Mouse (Mus musculus) intestine, embryonic 14.5 days (tissue): Measurements from ENCODE around the gene Vangl1. TPM values are rescaled to one million over a fixed set of nuclear protein-coding genes. Genes with fewer than 3 reads are reported as not detected.
"Not testable (repeated sequence)": the region's sequence is repeated elsewhere in the genome, so short reads cannot be mapped to it uniquely, and the experiment has no call there.

Experiments
- ATAC-seq: fragments of 200-750 bp; cut with Nextera tagmentation; replicated peaks from 2 replicates; pipeline ENCODE4 v1.8.0; 2017; ENCODE audit warnings: low read depth, moderate number of reproducible peaks, moderate TSS enrichment, moderate library complexity; ENCODE audit not compliant: low FRiP score, low TSS enrichment
- DNase-seq: peaks from one replicate; pipeline ENCODE4 v3.0.0-alpha.2; 2018; ENCODE audit warnings: low spot score
- H3K27ac ChIP-seq: fragments of 300-500 bp; sonication (generic); 2 replicates; pipeline ENCODE4 v1.5.1; 2014; ENCODE audit warnings: low read depth, mild to moderate bottlenecking, control low read depth
- H3K27me3 ChIP-seq: fragments of 300-500 bp; sonication (generic); replicated peaks from 2 replicates; pipeline ENCODE4 v1.6.1; 2014; ENCODE audit warnings: low read length, control low read depth; ENCODE audit not compliant: control insufficient read depth, insufficient read depth
- H3K36me3 ChIP-seq: fragments of 300-500 bp; sonication (generic); 2 replicates; pipeline ENCODE4 v1.6.1; 2014; ENCODE audit warnings: low read length, control low read depth; ENCODE audit not compliant: control insufficient read depth, insufficient read depth
- H3K4me1 ChIP-seq: fragments of 300-500 bp; sonication (generic); replicated peaks from 2 replicates; pipeline ENCODE4 v1.6.1; 2014; ENCODE audit warnings: low read length, control low read depth, mixed read lengths; ENCODE audit not compliant: control insufficient read depth, insufficient read depth
- H3K4me2 ChIP-seq: fragments of 300-500 bp; sonication (generic); 2 replicates; pipeline ENCODE4 v1.6.1; 2014; ENCODE audit warnings: low read length
- H3K4me3 ChIP-seq: fragments of 300-500 bp; sonication (generic); 2 replicates; pipeline ENCODE4 v1.5.1; 2014; ENCODE audit warnings: low read depth, low read length, control low read depth, mixed read lengths
- H3K9ac ChIP-seq: fragments of 300-500 bp; sonication (generic); 2 replicates; pipeline ENCODE4 v1.6.1; 2014; ENCODE audit warnings: mild to moderate bottlenecking, low read length
- H3K9me3 ChIP-seq: fragments of 300-500 bp; sonication (generic); 2 replicates; pipeline ENCODE4 v1.6.1; 2016; ENCODE audit warnings: low read length, control low read depth; ENCODE audit not compliant: control insufficient read depth
- WGBS: fragments of 180-500 bp; shearing (Covaris S2); extraction: QIAGEN DNeasy Blood & Tissue Kit; methylation state at CpG from one replicate; pipeline ENCODE4 v1.1.7; 2014; 5-methylcytosine and 5-hydroxymethylcytosine counted together
- polyA plus RNA-seq: library from polyadenylated mRNA; unstranded; fragments of >200 nt; fragmentation: Nextera tagmentation; extraction: Ambion mirVana; gene quantifications from 2 replicates; pipeline ENCODE4 v1.2.1, GENCODE M21; 2014

The Vangl1 gene
- polyA plus RNA-seq, 1 experiment from 2014 or later, result 23.7 TPM

- Histone ChIP-seq H3K27me3 (no peaks in the 10 kb centered on the region), H3K36me3 (0 out of 2 replicates have a peak, but pooled peaks cover 3% of the 10 kb centered on the region), H3K4me2 (no peak overlapping the region), H3K9ac (no peak overlapping the region), H3K9me3 (no peaks in the 10 kb centered on the region), H3K4me1 (peaks cover 18% of the 10 kb centered on the region), H3K4me3 (no peak overlapping the region), H3K27ac (no peak overlapping the region)
- 68% methylated on average over 8 of the region's 8 CpGs for WGBS
- DNase-seq (no peak), ATAC-seq (no peak)
Measured at GRCm38 (mm10) chr3:102174118-102174865, 30.2 kb downstream of the Vangl1 start.

- ATAC-seq, result peak; percentile 72
- no peaks in the 10 kb centered on the region for H3K27me3 ChIP-seq
- H3K27ac ChIP-seq, result peak overlapping the region; percentile 78
- peak overlapping the region; percentile 10; the same call in 1 of the 2 replicates for H3K9ac ChIP-seq
- H3K4me1 ChIP-seq, result peaks cover 30% of the 10 kb centered on the region
- WGBS, result 23% methylated on average over 13 of the region's 13 CpGs
- H3K4me3 ChIP-seq, result no peak overlapping the region
- no peak overlapping the region; the same call in 1 of the 2 replicates for H3K4me2 ChIP-seq
- no peaks in the 10 kb centered on the region for H3K9me3 ChIP-seq
- H3K36me3 ChIP-seq, result peaks cover 11% of the 10 kb centered on the region
- peak; percentile 85 for DNase-seq
Measured at GRCm38 (mm10) chr3:102169197-102169905, 35.1 kb downstream of the Vangl1 start.

GRCm38 (mm10) chr3:102167555-102168210 lies 36.8 kb downstream of the Vangl1 start:
- Histone ChIP-seq H3K4me1 (peaks cover 30% of the 10 kb centered on the region), H3K9me3 (no peaks in the 10 kb centered on the region), H3K9ac (no peak overlapping the region), H3K36me3 (peaks cover 24% of the 10 kb centered on the region), H3K4me2 (no peak overlapping the region), H3K4me3 (no peak overlapping the region), H3K27ac (peak overlapping the region; percentile 27; the same call in 1 of the 2 replicates), H3K27me3 (no peaks in the 10 kb centered on the region)
- ATAC-seq (no peak), DNase-seq (no peak)
- 19% methylated on average over 10 of the region's 10 CpGs for WGBS

- H3K27ac ChIP-seq, result no peak overlapping the region
- H3K4me1 ChIP-seq, result peaks cover 26% of the 10 kb centered on the region
- 83% methylated on average over 8 of the region's 8 CpGs for WGBS
- H3K9ac ChIP-seq, result no peak overlapping the region
- H3K36me3 ChIP-seq, result peaks cover 29% of the 10 kb centered on the region
- no peak overlapping the region for H3K4me3 ChIP-seq
- DNase-seq (no peak), ATAC-seq (no peak)
- no peak overlapping the region for H3K4me2 ChIP-seq
- no peaks in the 10 kb centered on the region for H3K27me3 ChIP-seq
- H3K9me3 ChIP-seq, result no peaks in the 10 kb centered on the region
Measured at GRCm38 (mm10) chr3:102166794-102167193, 37.7 kb downstream of the Vangl1 start.

- WGBS, result 65% methylated on average over 4 of the region's 4 CpGs
- H3K27ac ChIP-seq, result no peak overlapping the region
- DNase-seq, result no peak
Measured at GRCm38 (mm10) chr3:102166287-102166620, 38.2 kb downstream of the Vangl1 start.

GRCm38 (mm10) chr3:102165536-102166286 lies 38.8 kb downstream of the Vangl1 start:
- H3K36me3 ChIP-seq, result peaks cover 40% of the 10 kb centered on the region
- WGBS, result 88% methylated on average over 21 of the region's 21 CpGs
- no peak overlapping the region for H3K9ac ChIP-seq
- peaks cover 24% of the 10 kb centered on the region for H3K4me1 ChIP-seq
- H3K4me2 ChIP-seq, result no peak overlapping the region
- no peak for DNase-seq
- H3K9me3 ChIP-seq, result no peaks in the 10 kb centered on the region
- ATAC-seq, result no peak
- no peak overlapping the region for H3K4me3 ChIP-seq
- H3K27ac ChIP-seq, result no peak overlapping the region
- no peaks in the 10 kb centered on the region for H3K27me3 ChIP-seq

More at GRCm38 (mm10) chr3:102166287-102166620, 38.2 kb downstream of the Vangl1 start:
- ATAC-seq, result no peak
- Histone ChIP-seq H3K36me3 (peaks cover 34% of the 10 kb centered on the region), H3K27me3 (no peaks in the 10 kb centered on the region), H3K4me2 (no peak overlapping the region), H3K9me3 (no peaks in the 10 kb centered on the region), H3K4me3 (no peak overlapping the region), H3K4me1 (peaks cover 26% of the 10 kb centered on the region), H3K9ac (no peak overlapping the region)

- Histone ChIP-seq H3K4me2 (no peak overlapping the region), H3K4me3 (no peak overlapping the region), H3K4me1 (peaks cover 21% of the 10 kb centered on the region), H3K36me3 (peaks cover 45% of the 10 kb centered on the region), H3K9me3 (no peaks in the 10 kb centered on the region), H3K9ac (no peak overlapping the region), H3K27me3 (no peaks in the 10 kb centered on the region), H3K27ac (no peak overlapping the region)
- 73% methylated on average over 4 of the region's 4 CpGs for WGBS
- DNase-seq, result no peak
- ATAC-seq, result no peak
Measured at GRCm38 (mm10) chr3:102164911-102165310, 39.6 kb downstream of the Vangl1 start.

- H3K9me3 ChIP-seq, DNase-seq, H3K9ac ChIP-seq, H3K27ac ChIP-seq, H3K4me3 ChIP-seq, H3K27me3 ChIP-seq, H3K4me2 ChIP-seq, ATAC-seq: not testable (repeated sequence)
- 70% methylated on average over 1 of the region's 1 CpGs for WGBS
- H3K36me3 ChIP-seq, result peaks cover 45% of the 10 kb centered on the region
- H3K4me1 ChIP-seq, result peaks cover 16% of the 10 kb centered on the region
Measured at GRCm38 (mm10) chr3:102163861-102164260, 40.6 kb downstream of the Vangl1 start.
